Mouse (Mus musculus) embryonic facial prominence, embryonic 10.5 days (tissue): ENCODE data around the gene Unc80. TPM values are rescaled to one million over a fixed set of nuclear protein-coding genes. Genes with fewer than 3 reads are reported as not detected.

Experiments used
- DNase-seq: peaks from one replicate; pipeline ENCODE4 v3.0.0-alpha.2; 2017; ENCODE audit warnings: low spot score
- H3K27ac ChIP-seq: fragments of 300-500 bp; sonication (generic); replicated peaks from 2 replicates; pipeline ENCODE4 v1.5.1; 2016; ENCODE audit warnings: mild to moderate bottlenecking
- H3K27me3 ChIP-seq: fragments of 300-500 bp; sonication (generic); replicated peaks from 2 replicates; pipeline ENCODE4 v1.6.1; 2016; ENCODE audit warnings: low read depth, mild to moderate bottlenecking; ENCODE audit not compliant: poor library complexity, severe bottlenecking
- H3K36me3 ChIP-seq: fragments of 300-500 bp; sonication (generic); replicated peaks from 2 replicates; pipeline ENCODE4 v1.6.1; 2016; ENCODE audit warnings: mild to moderate bottlenecking, moderate library complexity
- H3K4me1 ChIP-seq: fragments of 300-500 bp; sonication (generic); 2 replicates; pipeline ENCODE4 v1.6.1; 2016
- H3K4me3 ChIP-seq: fragments of 300-500 bp; sonication (generic); 2 replicates; pipeline ENCODE4 v1.5.1; 2016; ENCODE audit warnings: mild to moderate bottlenecking, moderate library complexity
- H3K9me3 ChIP-seq: fragments of 300-500 bp; sonication (generic); 2 replicates; pipeline ENCODE4 v1.6.1; 2016; ENCODE audit warnings: mild to moderate bottlenecking
- WGBS: fragments of 180-500 bp; shearing (Covaris S2); methylation state at CpG from one replicate; pipeline ENCODE4 v1.1.7; 2016; 5-methylcytosine and 5-hydroxymethylcytosine counted together
- polyA plus RNA-seq: library from polyadenylated mRNA; unstranded; fragments of >200 nt; fragmentation: Nextera tagmentation; extraction: Ambion mirVana; gene quantifications from 2 replicates; pipeline ENCODE4 v1.2.1, GENCODE M21; 2016

The Unc80 gene
- 0.10 and 0.28 TPM in 2 replicates for polyA plus RNA-seq

GRCm38 (mm10) chr1:66467821-66468703 lies at the start of gene Unc80:
Gene Unc80 (plus strand): TSS chr1:66468367.
- peak within 1 kb of the TSS; percentile 54; the same call in 1 of the 2 replicates for H3K27ac ChIP-seq

GRCm38 (mm10) chr1:66426073-66426472 lies 42.1 kb upstream of the Unc80 start:
- 95% methylated on average over 5 of the region's 5 CpGs for WGBS
- H3K4me1 ChIP-seq: no peaks in the 10 kb centered on the region
- H3K27ac ChIP-seq: no peak overlapping the region
- H3K9me3 ChIP-seq: no peaks in the 10 kb centered on the region
- no peak for DNase-seq
- H3K36me3 ChIP-seq: peaks cover 8% of the 10 kb centered on the region
- no peaks in the 10 kb centered on the region for H3K27me3 ChIP-seq
- H3K4me3 ChIP-seq: no peak overlapping the region

More at GRCm38 (mm10) chr1:66467821-66468703, at the start of gene Unc80:
- Histone ChIP-seq H3K4me3 (peak within 1 kb of the TSS; percentile 68), H3K36me3 (no peaks in the 10 kb centered on the region), H3K4me1 (peaks cover 13% of the 10 kb centered on the region), H3K27me3 (peaks cover 36% of the 10 kb centered on the region), H3K9me3 (no peaks in the 10 kb centered on the region)
- WGBS: under 1% methylated on average over 61 of the region's 83 CpGs
- DNase-seq: peak; percentile 83

- Histone ChIP-seq H3K4me1 (no peaks in the 10 kb centered on the region), H3K27ac (no peak overlapping the region), H3K9me3 (no peaks in the 10 kb centered on the region), H3K4me3 (no peak overlapping the region), H3K36me3 (no peaks in the 10 kb centered on the region; the same call in 1 of the 2 replicates), H3K27me3 (no peaks in the 10 kb centered on the region)
- DNase-seq: no peak
These were observed 37.2 kb upstream of the Unc80 start for GRCm38 (mm10) chr1:66430962-66431361.

GRCm38 (mm10) chr1:66431472-66431871 lies 36.7 kb upstream of the Unc80 start:
- Histone ChIP-seq H3K4me1 (no peaks in the 10 kb centered on the region), H3K9me3 (no peaks in the 10 kb centered on the region), H3K27me3 (no peaks in the 10 kb centered on the region), H3K27ac (no peak overlapping the region), H3K4me3 (no peak overlapping the region), H3K36me3 (no peaks in the 10 kb centered on the region; the same call in 1 of the 2 replicates)
- WGBS: 87% methylated on average over 6 of the region's 6 CpGs
- no peak for DNase-seq

- DNase-seq: no peak
- Histone ChIP-seq H3K4me3 (no peak overlapping the region), H3K36me3 (no peaks in the 10 kb centered on the region), H3K9me3 (no peaks in the 10 kb centered on the region), H3K27me3 (no peaks in the 10 kb centered on the region), H3K27ac (no peak overlapping the region), H3K4me1 (no peaks in the 10 kb centered on the region)
- 81% methylated on average over 2 of the region's 2 CpGs for WGBS
These were observed 30.1 kb upstream of the Unc80 start for GRCm38 (mm10) chr1:66438069-66438468.

GRCm38 (mm10) chr1:66442922-66443321 lies 25.2 kb upstream of the Unc80 start:
- 89% methylated on average over 2 of the region's 2 CpGs for WGBS
- no peaks in the 10 kb centered on the region for H3K36me3 ChIP-seq

GRCm38 (mm10) chr1:66449471-66449870 lies 18.7 kb upstream of the Unc80 start:
- no peak for DNase-seq
- Histone ChIP-seq H3K27me3 (no peaks in the 10 kb centered on the region), H3K36me3 (no peaks in the 10 kb centered on the region), H3K4me1 (no peaks in the 10 kb centered on the region), H3K27ac (no peak overlapping the region), H3K9me3 (no peaks in the 10 kb centered on the region), H3K4me3 (no peak overlapping the region)
- WGBS: 77% methylated on average over 2 of the region's 2 CpGs

More at GRCm38 (mm10) chr1:66442922-66443321, 25.2 kb upstream of the Unc80 start:
- no peak for DNase-seq
- no peaks in the 10 kb centered on the region for H3K4me1 ChIP-seq
- H3K27me3 ChIP-seq: no peaks in the 10 kb centered on the region
- H3K4me3 ChIP-seq: no peak overlapping the region
- no peak overlapping the region for H3K27ac ChIP-seq
- no peaks in the 10 kb centered on the region for H3K9me3 ChIP-seq

- no peak overlapping the region for H3K4me3 ChIP-seq
- H3K27ac ChIP-seq: no peak overlapping the region
- peak; percentile 11 for DNase-seq
- H3K27me3 ChIP-seq: no peaks in the 10 kb centered on the region
- no peaks in the 10 kb centered on the region for H3K4me1 ChIP-seq
- no peaks in the 10 kb centered on the region for H3K9me3 ChIP-seq
- WGBS: 17% methylated on average over 2 of the region's 2 CpGs
- H3K36me3 ChIP-seq: no peaks in the 10 kb centered on the region
These were observed 11.6 kb upstream of the Unc80 start for GRCm38 (mm10) chr1:66456580-66456979.

GRCm38 (mm10) chr1:66457747-66458146 lies 10.4 kb upstream of the Unc80 start:
- Histone ChIP-seq H3K4me1 (no peaks in the 10 kb centered on the region), H3K9me3 (no peaks in the 10 kb centered on the region), H3K27ac (no peak overlapping the region), H3K27me3 (no peaks in the 10 kb centered on the region), H3K4me3 (no peak overlapping the region), H3K36me3 (no peaks in the 10 kb centered on the region)
- DNase-seq: no peak
- 77% methylated on average over 3 of the region's 3 CpGs for WGBS

- Histone ChIP-seq H3K36me3 (no peaks in the 10 kb centered on the region), H3K27ac (no peak overlapping the region), H3K27me3 (no peaks in the 10 kb centered on the region), H3K9me3 (no peaks in the 10 kb centered on the region), H3K4me1 (no peaks in the 10 kb centered on the region), H3K4me3 (no peak overlapping the region)
- 72% methylated on average over 3 of the region's 3 CpGs for WGBS
- no peak for DNase-seq
These were observed 8.8 kb upstream of the Unc80 start for GRCm38 (mm10) chr1:66459394-66459793.

GRCm38 (mm10) chr1:66460850-66461249 lies 7.3 kb upstream of the Unc80 start:
- H3K4me1 ChIP-seq: no peaks in the 10 kb centered on the region
- 82% methylated on average over 4 of the region's 4 CpGs for WGBS
- H3K9me3 ChIP-seq: no peaks in the 10 kb centered on the region
- H3K4me3 ChIP-seq: no peak overlapping the region
- no peaks in the 10 kb centered on the region for H3K27me3 ChIP-seq
- H3K36me3 ChIP-seq: no peaks in the 10 kb centered on the region
- no peak for DNase-seq
- H3K27ac ChIP-seq: no peak overlapping the region

GRCm38 (mm10) chr1:66468704-66469020 lies 495 bp downstream of the Unc80 start:
- no peak overlapping the region for H3K27ac ChIP-seq
- WGBS: 16% methylated on average over 3 of the region's 3 CpGs
- peak overlapping the region; percentile 68 for H3K4me3 ChIP-seq
- peaks cover 36% of the 10 kb centered on the region for H3K27me3 ChIP-seq
- H3K4me1 ChIP-seq: peaks cover 13% of the 10 kb centered on the region
- H3K9me3 ChIP-seq: no peaks in the 10 kb centered on the region
- no peaks in the 10 kb centered on the region for H3K36me3 ChIP-seq
- no peak for DNase-seq

- no peaks in the 10 kb centered on the region for H3K36me3 ChIP-seq
- no peaks in the 10 kb centered on the region for H3K4me1 ChIP-seq
- no peak overlapping the region for H3K4me3 ChIP-seq
- 90% methylated on average over 3 of the region's 3 CpGs for WGBS
- H3K27me3 ChIP-seq: no peaks in the 10 kb centered on the region
- DNase-seq: no peak
- no peak overlapping the region for H3K27ac ChIP-seq
- H3K9me3 ChIP-seq: no peaks in the 10 kb centered on the region
These were observed 14.6 kb downstream of the Unc80 start for GRCm38 (mm10) chr1:66482751-66483150.
